Mouse (Mus musculus) c-Kit-positive CD71-negative TER-119-negative erythroid progenitor cells, embryonic 14.5 days (primary cell): ENCODE measurements around the gene Zdhhc18.
"Not testable (repeated sequence)": the region's sequence is repeated elsewhere in the genome, so short reads cannot be mapped to it uniquely, and the experiment has no call there.

Experiments
- DNase-seq: peaks from one replicate; pipeline ENCODE4 v3.0.0-alpha.2; 2013; ENCODE audit warnings: low read depth

Gene Zdhhc18

DNA sequence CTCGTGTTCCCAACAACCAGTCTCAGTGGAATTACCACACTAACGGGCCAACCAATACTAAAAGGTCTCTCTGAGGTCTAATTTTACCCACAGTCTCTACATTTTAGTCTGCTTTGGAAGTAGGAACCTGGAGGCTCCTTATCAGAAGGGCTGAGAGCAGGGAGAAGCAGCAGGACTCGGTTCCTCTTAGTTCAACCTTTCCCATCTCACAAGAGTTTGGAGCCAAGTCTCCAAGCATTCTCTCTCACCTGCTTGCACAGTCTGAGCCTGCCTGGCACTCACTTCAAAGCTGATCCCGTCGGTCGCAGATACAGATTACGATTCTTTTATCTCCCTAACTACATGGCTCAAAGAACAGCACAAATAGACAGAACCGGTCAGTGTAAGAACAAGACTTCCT lies 13.0 kb upstream of the Zdhhc18 start:
- DNase-seq, result no peak

DNA sequence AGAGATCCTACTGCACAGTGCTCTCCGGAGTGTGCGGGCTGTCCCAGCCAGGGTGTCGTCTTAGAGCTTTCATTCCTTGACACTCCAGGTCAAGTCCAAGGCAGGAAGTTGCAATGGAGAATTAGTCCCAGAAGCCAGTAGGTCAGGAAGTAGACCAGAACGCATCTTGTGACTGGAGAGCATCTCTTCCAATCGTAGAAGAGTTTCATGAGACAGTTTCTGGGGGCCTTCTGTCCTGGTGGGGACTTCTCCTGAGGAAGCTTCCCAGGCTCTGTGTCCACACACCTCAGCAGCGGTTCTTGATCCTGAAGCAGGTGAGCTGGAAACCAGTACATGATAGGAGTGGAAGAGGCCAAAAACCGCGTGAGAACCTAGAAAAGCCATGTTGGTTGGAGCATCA lies 12.5 kb upstream of the Zdhhc18 start:
- no peak for DNase-seq

DNA sequence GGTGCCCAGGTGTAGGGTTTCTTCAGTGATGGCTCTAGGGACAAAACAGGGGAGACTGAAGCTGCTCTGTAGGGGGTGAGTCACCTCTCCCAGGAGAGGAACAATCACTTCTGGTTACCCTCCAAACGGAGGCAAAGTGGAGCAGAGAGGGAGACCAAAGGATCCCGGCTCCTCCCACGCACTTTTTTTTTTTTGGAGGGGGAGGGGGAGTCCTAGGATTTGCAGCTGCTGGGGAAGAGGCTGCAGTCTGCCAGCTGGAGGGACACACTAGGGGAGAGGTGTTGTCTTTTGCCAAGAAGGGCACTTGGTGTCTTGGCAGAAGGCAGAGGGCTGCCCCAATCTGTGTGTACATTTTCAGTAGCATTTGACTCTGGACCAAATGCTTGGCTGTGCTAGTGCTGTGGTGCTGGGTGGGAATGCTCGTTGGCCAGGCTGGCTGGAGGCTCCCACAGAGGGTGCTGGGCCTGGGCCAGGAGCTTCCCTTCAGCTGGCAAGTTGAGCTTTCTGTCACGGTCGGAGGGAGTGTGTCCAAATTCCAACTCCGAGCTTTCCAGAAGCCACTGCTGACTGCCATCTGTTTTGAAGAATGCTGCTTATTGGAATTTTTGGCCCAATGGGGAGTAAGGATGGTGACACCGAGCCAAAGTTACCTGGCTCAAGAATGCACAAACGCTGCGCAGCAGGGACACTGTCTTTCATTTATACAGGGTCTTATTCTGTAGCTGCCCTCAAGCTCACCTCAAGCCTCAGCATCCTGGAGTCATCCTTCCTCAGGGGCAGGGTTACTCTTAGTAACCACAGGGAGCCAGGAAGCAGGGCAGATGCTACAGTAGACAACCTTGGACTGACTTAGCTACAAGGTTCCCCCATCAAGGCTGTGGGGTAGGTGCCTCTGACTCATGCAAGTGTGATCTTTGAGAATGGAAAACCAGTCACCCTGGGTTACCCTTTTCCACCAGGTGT lies 10.5 kb upstream of the Zdhhc18 start:
- peak; percentile 40 for DNase-seq

DNA sequence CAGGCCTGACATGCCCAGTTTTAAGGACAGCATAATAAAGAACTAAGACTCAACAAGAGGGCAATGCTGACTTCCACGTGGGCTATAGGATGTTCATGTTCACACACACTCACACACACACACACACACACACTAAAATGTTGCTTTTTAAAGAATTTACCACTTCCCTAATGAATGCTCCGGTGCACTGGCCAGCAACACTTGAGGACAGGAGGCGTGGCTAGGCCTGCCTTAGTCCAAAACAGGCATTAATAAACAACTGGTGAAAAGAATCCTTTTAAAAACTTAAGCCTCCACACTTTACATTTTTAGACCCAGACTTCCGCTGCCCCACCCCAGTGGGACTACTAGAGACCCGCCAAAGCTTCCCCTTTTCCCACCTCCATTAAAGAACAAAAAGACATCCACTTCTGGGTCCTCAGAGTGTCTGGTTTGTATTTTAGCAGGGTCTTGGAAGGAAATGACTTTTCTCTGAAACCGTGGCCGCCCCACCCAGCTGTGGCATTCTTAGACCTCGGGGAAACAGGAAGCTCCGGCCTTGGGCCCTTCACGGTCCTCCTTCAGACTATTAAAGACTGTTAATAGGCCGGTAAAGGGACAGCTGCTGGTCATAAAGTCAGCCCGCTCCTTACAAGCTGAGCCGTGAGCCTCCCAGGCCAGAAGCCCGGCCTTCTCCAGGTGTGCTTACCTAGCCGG lies 9.7 kb upstream of the Zdhhc18 start:
- peak; percentile 59 for DNase-seq

DNA sequence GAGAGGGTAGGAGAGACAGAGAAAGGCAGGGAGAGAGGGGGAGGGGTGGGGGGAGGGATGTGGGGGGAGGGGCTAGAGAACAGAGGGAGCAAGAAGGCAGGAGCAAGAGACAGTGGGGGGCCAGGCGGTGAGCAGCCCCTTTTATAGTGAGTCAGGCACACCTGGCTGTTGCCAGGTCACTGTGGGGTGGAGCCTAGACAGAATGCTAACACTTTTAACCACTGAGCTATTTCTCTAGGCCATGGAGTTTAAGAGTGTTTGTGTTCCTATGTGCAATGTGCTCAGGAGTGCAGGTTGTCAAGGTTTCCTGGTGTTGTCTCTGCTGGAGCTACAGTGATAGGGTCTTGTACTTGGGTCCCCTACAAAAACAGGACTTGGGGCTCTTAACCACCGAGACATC lies 8.8 kb upstream of the Zdhhc18 start:
- DNase-seq, result no peak

DNA sequence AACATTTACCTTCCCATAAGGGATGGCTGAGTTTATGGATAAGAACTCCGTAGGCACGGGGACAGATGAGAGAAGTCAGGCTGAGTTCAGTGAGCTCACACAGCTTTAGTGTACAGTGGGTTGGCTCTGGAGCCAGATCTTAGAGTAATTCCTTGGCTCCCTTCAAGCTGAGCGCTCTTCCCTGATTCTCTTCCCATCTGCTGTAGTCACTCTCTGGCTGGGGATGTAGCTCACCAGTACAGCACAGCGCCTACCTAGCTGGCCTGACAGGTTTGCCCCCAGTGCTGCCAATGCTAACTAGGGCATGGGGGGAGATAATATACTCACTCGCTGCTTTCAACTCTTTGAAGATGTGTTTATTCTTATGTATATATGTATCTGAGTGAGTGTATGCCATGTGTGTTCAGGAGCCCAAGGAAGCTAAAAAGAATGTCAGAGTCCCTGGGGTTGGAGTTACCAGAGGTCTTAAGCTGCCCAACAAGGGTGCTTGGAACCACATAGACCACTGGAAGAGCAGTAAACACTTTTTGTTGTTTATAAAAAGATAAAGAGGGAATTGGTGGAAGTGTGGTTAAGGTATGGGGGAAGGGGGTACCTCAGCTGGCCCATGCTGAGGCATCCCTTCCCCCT lies 8.0 kb upstream of the Zdhhc18 start:
- no peak for DNase-seq

DNA sequence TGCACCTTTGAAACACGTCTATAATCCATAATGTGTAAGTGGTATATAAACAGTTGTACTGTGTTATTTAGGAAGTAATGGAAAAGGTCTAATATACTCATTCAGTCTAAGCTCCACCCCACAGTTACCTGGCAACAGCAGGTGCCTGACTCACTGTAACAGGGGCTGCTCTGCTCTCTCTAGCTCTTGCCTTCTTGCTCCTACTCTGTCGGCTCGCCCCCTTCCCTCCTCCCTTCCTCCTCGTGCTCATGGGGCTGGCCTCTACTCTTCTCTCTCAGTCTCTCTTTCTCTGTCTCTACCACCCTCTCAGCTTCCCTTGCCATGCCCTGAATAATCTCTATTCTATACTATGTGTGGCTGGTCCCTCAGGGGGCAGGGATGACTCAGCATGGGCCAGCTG lies 7.0 kb upstream of the Zdhhc18 start:
- no peak for DNase-seq

DNA sequence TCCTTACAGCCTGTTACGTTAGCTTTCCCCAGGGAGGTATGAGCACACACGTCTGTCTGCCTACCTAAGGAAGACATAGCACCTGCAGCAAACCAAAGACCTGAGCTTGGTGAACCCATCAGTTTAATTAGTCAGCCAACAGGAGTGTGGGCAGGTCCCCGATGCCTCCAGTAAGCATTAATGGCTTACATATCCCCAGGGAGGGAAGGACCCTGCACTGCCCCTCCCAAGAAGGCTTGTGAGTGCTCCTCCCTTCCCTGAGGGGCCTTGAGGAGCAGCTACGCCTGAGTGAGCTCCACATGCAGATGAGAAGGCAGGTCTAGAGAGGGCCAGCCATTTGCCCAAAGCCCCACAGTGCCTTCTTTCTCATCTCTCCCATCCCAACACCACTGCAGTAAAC lies 6.3 kb upstream of the Zdhhc18 start:
- no peak for DNase-seq

DNA sequence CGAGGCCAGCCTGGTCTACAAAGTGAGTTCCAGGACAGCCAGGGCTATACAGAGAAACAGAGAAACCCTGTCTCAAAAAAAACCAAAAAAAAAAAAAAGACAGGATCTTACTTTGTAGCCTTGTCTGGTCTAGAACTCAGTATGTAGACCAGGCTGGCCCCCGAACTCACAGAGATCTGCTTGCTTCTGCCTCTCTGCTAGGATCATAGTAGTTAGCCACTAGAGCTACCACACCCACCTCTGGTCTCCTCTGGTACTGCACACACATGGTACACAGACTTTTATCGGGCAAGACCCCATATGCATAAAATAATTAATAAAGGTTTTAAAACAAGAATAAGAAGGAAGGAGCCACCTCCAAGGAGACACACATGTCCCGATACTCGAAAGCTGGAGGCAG lies 4.1 kb upstream of the Zdhhc18 start:
- DNase-seq, result not testable (repeated sequence)

DNA sequence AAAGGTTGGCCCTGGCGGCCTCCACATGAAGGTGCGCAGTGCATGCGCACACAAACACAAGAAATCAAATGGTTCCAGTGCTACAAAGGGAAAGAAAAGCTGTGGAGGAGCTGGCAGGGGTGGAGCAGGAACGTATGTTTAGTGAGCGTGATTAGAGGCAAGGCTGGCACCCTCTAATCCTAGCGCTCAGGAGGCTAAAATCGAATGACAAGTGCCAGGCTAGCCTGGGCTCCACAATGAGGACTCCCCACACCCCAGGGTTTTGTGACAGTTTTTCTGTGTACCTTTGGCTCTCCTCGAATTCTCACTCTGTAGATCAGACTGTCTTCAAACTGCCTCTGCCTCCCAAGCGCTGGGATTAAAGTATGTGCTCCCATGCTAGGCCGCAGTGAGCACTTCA lies 2.8 kb upstream of the Zdhhc18 start:
- no peak for DNase-seq

DNA sequence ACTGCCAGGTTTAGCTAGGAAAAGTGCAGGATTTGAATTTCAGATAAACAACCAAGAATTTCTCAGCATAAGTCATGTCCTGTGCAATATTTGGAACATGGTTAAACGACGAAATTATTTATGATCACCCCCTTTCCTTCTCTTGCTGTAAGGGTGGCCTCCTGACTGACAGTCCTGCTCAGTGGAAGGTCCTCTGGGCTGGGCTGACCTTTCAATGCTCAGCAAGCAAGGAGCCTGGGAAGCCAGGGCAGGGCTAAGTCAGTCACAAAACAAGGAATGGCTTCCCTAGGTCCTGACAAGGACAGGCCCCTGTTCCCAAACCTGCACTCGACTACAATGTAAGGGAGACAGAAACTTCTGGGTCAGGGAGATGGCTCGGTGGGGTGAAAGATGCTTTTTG lies 2.0 kb upstream of the Zdhhc18 start:
- no peak for DNase-seq

DNA sequence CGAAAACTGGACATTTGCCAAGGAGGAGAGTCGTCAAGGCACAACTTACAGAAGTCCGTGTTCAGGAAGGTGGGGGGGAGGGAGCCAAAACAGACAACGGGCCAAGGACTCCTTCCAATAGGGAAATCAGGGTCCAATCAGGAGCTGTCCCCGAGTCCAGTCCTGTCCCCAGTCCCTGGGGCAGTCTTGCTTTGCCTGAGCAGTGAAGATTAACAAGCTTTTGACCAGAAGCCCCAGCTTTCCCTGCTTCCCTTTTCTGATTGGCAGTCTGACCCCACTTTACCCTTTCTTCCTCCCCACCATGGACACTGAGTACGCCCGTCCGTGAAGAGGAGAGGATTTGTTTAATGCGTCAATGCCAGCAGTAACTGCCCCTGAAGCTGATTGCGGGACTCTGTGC lies 1.5 kb upstream of the Zdhhc18 start:
- DNase-seq, result no peak

DNA sequence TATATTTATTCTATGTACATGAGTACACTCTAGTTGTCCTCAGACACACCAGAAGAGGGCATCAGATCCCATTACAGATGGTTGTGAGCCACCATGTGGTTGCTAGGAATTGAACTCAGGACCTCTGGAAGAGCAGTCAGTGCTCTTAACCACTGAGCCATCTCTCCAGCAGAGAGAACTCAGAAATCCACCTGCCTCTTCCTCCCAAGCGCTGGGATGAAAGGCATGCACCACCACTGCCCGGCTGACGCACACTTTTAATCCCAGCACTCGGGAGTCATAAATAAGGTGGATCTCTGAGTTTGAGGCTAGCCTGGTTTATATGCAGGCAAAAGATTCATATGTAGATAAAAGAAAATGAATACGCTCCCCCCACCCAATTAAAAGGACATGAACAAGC lies 490 bp downstream of the Zdhhc18 start:
- not testable (repeated sequence) for DNase-seq

DNA sequence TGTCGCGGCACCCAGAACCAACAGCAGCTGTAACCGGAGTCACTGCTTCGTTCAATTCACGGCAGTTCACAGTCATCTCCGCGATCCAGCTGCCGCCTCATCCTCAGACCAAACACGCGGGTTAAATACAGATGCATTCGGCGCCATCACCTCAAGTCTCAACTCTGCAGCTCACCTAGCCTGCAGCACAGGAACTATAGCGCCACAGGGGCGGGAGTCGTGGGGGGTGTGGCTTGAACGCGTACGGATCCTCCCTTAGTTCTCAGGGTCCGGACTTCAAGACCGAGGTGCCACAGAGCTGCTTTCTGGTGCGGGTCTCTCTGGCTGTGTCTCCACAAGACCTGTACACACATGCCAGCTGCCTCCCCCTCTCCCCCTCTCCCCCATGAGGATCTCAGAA lies 4.3 kb downstream of the Zdhhc18 start:
- no peak for DNase-seq

DNA sequence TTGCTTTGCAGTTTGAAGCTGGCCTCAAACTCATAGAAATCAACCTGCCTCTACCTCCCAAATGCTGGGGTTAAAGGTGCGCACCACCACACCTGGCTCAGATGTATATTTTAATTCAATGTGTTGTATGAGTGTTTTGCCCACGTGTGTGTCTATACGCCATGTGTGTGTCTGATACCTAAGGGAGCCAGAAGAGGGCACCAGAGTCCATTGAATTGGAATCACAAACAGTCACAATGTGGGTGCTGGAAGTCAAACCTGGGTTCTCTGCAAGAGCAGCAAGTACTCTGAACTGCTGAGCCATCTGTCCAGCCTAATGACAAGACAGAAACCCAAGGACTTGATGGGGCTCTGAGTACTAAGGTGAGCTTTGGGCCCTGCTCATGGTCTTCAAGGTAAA lies 4.8 kb downstream of the Zdhhc18 start:
- no peak for DNase-seq

DNA sequence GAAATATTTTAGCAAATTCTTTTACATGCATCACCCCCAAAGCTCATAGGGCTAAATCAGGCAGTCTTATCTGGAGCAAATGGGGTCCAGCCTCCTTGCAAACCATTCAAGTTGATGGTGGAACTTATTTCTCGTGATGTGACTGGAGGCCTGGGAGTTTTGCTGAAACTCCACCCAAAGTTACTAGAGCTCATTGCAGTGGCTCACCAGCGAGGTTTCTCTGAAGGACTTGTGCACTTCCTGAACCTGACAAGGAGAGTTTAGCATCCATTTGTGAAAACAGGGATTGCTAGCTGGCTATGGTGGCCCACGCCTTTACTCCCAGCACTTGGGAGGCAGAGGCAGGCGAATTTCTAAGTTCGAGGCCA lies 15.9 kb downstream of the Zdhhc18 start:
- DNase-seq, result no peak

DNA sequence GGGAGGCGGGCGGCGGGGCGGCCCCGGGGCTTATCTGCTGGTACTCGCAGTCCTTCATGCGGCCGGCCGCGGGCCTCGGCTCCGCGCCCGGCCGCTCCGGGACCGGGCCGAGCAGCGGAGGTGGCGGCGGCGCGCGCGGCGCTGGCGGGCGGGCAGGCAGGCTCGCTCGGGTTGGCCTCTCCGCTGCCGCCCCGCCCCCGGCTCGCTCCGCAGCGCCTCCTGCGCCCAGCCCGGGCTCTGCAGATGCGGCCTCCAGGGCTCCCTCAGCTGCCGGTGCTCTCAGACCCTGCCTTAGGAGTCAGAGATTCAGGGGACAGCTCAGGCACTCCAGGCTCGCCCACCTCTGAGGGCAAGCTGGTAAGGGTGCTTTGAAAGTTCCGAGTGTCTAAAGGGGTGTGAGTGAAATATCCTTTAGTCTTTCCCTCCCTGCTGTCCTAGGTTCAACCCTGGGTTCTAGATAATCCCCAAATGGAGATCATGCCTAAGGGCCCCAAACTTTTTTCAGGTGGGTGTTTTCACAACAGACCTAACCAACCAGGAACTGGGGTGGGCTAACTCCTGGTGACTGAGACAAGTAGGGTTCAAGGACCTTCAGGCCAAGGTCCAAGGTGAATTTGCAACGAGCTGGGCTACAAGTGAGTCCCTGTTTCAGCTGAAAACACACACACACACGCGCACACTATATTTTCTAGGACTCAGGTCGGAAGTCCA lies 16.5 kb downstream of the Zdhhc18 start:
- peak; percentile 66 for DNase-seq

DNA sequence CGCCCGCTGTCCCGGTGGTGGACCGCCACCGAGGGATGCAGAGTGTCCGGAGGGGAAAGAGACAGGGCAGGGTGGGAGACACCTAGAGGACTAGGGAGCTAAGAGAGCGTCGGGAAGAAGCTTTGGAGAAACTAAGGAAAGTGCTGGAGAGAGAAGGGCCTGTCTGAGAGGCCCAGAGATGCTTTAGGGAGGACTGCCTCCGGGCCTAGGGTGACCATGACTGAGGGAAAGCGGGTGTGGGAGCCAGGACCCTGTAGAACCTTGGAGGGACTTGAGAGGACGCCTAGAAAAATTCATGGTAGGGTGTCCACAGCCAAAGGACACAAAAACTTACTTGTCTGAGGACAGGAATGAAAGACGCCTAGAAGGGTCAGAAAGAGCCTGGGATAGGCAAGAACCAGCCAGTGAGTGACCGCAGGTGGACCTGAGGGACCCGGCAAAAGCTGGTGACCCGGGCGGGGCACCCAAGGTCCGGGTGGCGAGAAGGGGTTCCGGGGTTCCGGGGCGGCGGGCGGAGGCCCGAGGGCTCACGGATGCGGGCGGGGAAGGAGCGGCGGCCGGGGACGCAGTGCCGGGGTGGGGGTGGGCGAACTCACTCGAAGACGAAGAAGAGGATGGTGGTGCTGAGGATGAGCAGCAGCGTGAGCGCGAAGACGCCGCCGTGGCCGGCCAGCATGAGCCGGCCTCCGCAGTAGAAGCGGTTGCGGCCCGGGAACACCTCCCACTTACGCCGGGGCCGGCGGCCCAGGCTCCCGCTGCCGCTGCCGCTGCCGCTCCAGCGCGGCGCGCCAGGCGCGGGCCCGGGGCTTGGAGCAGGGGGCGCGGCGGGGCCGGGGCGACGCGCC lies 17.2 kb downstream of the Zdhhc18 start:
- DNase-seq, result no peak

DNA sequence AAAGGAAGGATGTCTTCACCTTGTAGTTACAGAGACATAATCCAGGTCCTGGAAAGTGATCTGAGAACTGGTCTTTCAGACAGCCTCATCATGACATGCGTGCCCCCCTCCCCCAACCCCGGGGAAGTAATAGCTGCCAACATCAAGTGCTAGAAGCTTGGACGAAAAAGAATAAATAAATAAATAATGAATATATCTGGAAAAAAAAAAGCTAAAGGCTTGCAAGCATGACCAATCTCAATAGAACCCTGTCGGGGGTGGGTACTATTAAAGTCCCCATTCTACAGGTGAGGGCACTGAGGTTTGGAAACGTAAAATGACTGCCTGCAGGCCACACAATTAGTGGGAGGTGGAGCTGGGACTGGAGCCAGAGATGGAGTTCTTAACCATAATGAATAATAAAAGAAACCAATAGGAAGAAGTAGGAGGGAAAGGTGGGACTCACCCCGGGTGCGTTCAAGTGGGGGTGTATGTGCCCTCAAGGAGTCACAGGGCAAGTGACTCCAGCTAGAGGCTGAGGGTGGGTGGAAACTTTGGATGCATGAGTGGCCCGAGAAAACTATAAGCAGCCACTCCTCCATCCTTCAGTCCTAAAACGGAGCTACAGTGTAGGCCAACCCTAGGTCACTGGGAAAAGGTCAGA lies 18.1 kb downstream of the Zdhhc18 start:
- no peak for DNase-seq

DNA sequence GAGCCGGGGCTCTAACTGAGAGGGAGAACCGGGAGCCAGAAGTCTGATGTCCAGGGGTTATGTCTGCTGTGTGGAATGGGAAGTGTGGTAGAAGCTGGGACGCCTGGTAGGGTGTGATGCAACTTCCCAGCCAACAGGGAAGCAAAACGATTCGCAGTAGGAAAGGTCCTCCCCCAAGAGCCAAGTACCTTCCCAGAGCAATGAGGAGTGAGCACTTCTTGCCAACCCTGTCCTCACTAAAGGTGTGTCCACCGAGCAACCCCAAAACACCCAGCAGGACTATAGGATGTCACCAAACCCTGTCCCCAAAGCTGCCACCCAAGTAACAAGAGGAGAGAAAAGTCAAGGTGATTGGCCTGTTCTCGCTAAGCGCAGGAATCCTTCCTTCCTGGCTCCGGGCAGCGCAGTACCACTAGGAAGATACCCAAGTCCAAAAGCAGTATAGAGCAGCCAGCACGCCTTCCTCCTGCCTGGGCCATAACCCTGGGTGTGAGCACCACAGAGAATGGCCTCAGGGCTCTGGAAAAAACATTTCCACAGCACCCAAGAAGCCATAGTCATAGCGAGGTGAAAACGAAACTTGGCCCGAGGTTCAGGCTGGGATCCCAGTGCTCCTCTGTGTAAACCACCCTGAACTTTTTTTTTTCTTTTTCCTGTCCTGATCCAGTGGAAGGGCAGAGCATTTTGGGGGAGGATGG lies 18.7 kb downstream of the Zdhhc18 start:
- no peak for DNase-seq
